Mouse (Mus musculus): ENCODE data around the gene Blvra. TPM values are rescaled to one million over a fixed set of nuclear protein-coding genes. Genes with fewer than 3 reads are reported as not detected.

Blvra gene
- 38.9 and 40.5 TPM in 2 replicates for polyA plus RNA-seq (2012; rRNA removed)

GRCm38 (mm10) chr2:127070435-127070841, at the start of gene Blvra:
TSS of gene Blvra (plus strand) at chr2:127070665.
- no peaks in the 10 kb centered on the region for H3K27me3 ChIP-seq (ENCODE audit: control insufficient read depth, insufficient read depth, low read length)
- H3K27ac ChIP-seq (ENCODE audit: insufficient read depth, low read length): no peak within 1 kb of the TSS
- peaks cover 7% of the 10 kb centered on the region for H3K4me1 ChIP-seq (ENCODE audit: control insufficient read depth, insufficient read depth, low read length)
- TF ChIP-seq CTCF (IDR thresholded peaks at IDR 0.05; ENCODE audit: borderline replicate concordance, insufficient read depth, low read depth, low read length) (no peak), POLR2A (IDR thresholded peaks at IDR 0.05; ENCODE audit: borderline replicate concordance, insufficient read depth, low read length) (peak; percentile 53; the same call in 1 of the 2 replicates)
- DNase-seq: peak; percentile 90 to 91
- H3K4me3 ChIP-seq (replicated peaks; ENCODE audit: insufficient read depth, low read depth, low read length): peak within 1 kb of the TSS; percentile 55
- whole genome bisulfite sequencing: under 1% methylated on average over 32 of the region's 32 CpGs

DNA sequence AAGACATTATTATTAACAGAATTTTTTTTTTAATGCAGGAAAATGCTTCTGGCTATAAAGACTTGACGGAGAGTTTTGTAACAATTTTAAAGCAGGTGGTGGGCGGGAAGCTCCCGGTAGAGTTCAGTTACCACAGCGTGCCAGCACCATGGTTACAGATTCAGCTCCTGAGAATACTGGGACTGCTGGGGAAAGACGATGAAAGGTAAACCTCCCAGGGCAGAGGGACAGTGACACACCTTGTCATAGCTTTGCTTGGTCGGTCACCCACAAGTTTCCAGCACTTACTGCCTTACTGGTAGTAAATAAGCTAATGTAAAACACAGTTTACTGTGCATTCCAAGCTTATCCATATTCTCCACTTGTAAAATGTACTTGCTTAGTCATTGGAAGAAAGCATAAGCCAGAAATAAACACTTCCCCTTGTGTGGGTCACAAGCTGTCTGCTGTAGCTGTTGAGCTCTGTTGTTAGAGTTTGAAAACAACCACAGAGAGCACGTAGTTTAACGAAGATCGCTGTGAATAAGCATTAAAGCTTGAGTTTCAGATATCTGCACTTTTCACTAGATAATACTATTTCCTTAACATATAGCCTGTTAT, 35.4 kb upstream of the Blvra start:
- DNase-seq: no peak
- Histone ChIP-seq H3K4me1 (ENCODE audit: control insufficient read depth, insufficient read depth, low read length) (no peaks in the 10 kb centered on the region), H3K27me3 (ENCODE audit: control insufficient read depth, insufficient read depth, low read length) (no peaks in the 10 kb centered on the region), H3K4me3 (replicated peaks; ENCODE audit: insufficient read depth, low read depth, low read length) (no peak overlapping the region), H3K27ac (ENCODE audit: insufficient read depth, low read length) (no peak overlapping the region)
- 92% methylated on average over 9 of the region's 9 CpGs for whole genome bisulfite sequencing
- TF ChIP-seq POLR2A (IDR thresholded peaks at IDR 0.05; ENCODE audit: borderline replicate concordance, insufficient read depth, low read length) (no peak), CTCF (IDR thresholded peaks at IDR 0.05; ENCODE audit: borderline replicate concordance, insufficient read depth, low read depth, low read length) (no peak)

GRCm38 (mm10) chr2:127037299-127037698, 33.2 kb upstream of the Blvra start:
- Histone ChIP-seq H3K27ac (ENCODE audit: insufficient read depth, low read length) (no peak overlapping the region), H3K4me3 (replicated peaks; ENCODE audit: insufficient read depth, low read depth, low read length) (no peak overlapping the region), H3K4me1 (ENCODE audit: control insufficient read depth, insufficient read depth, low read length) (no peaks in the 10 kb centered on the region), H3K27me3 (ENCODE audit: control insufficient read depth, insufficient read depth, low read length) (no peaks in the 10 kb centered on the region; the same call in 1 of the 2 replicates)
- TF ChIP-seq CTCF (IDR thresholded peaks at IDR 0.05; ENCODE audit: borderline replicate concordance, insufficient read depth, low read depth, low read length) (no peak), POLR2A (IDR thresholded peaks at IDR 0.05; ENCODE audit: borderline replicate concordance, insufficient read depth, low read length) (no peak)
- WGBS: 98% methylated on average over 4 of the region's 4 CpGs
- no peak for DNase-seq

DNA sequence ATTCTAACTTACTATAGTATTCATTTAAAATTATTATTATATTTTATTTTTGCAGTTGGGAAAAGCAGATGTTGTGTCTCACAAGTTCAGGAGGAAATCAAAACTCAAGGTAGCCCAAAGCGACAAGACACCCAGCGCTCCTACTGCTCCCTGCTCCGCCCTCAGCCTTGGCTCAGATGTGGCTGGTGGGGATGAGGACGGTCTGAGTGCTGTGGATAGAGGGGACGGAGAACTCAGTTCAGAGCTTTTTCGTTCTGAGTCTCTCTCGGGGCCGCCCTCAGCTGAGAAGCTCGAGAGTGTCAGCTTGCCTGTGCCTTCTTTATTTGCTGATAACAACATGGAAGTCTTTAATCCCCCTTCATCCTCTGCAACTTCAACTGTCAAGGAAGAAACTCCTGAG, 9.0 kb upstream of the Blvra start:
- H3K4me3 ChIP-seq (replicated peaks; ENCODE audit: insufficient read depth, low read depth, low read length): no peak overlapping the region
- DNase-seq: no peak
- H3K27ac ChIP-seq (ENCODE audit: insufficient read depth, low read length): no peak overlapping the region
- H3K4me1 ChIP-seq (ENCODE audit: control insufficient read depth, insufficient read depth, low read length): no peaks in the 10 kb centered on the region
- H3K27me3 ChIP-seq (ENCODE audit: control insufficient read depth, insufficient read depth, low read length): no peaks in the 10 kb centered on the region
- WGBS: 94% methylated on average over 9 of the region's 9 CpGs
- TF ChIP-seq CTCF (IDR thresholded peaks at IDR 0.05; ENCODE audit: borderline replicate concordance, insufficient read depth, low read depth, low read length): no peak
- no peak for TF ChIP-seq POLR2A (IDR thresholded peaks at IDR 0.05; ENCODE audit: borderline replicate concordance, insufficient read depth, low read length)

- 75% methylated on average over 7 of the region's 7 CpGs for WGBS
- no peaks in the 10 kb centered on the region for H3K27me3 ChIP-seq (ENCODE audit: control insufficient read depth, insufficient read depth, low read length)
- TF ChIP-seq POLR2A (IDR thresholded peaks at IDR 0.05; ENCODE audit: borderline replicate concordance, insufficient read depth, low read length): no peak
- TF ChIP-seq CTCF (IDR thresholded peaks at IDR 0.05; ENCODE audit: borderline replicate concordance, insufficient read depth, low read depth, low read length): no peak
- no peak overlapping the region for H3K4me3 ChIP-seq (replicated peaks; ENCODE audit: insufficient read depth, low read depth, low read length)
- H3K27ac ChIP-seq (ENCODE audit: insufficient read depth, low read length): no peak overlapping the region
- H3K4me1 ChIP-seq (ENCODE audit: control insufficient read depth, insufficient read depth, low read length): peaks cover 7% of the 10 kb centered on the region
- no peak for DNase-seq
These were observed 1.7 kb upstream of the Blvra start for GRCm38 (mm10) chr2:127068806-127069205.

- Histone ChIP-seq H3K27me3 (ENCODE audit: control insufficient read depth, insufficient read depth, low read length) (no peaks in the 10 kb centered on the region), H3K4me1 (ENCODE audit: control insufficient read depth, insufficient read depth, low read length) (peaks cover 7% of the 10 kb centered on the region), H3K27ac (ENCODE audit: insufficient read depth, low read length) (no peak overlapping the region), H3K4me3 (replicated peaks; ENCODE audit: insufficient read depth, low read depth, low read length) (peak overlapping the region; percentile 55)
- WGBS: 18% methylated on average over 11 of the region's 11 CpGs
- peak; percentile 3 to 14 for DNase-seq
- TF ChIP-seq CTCF (IDR thresholded peaks at IDR 0.05; ENCODE audit: borderline replicate concordance, insufficient read depth, low read depth, low read length) (no peak), POLR2A (IDR thresholded peaks at IDR 0.05; ENCODE audit: borderline replicate concordance, insufficient read depth, low read length) (no peak)
These were observed 557 bp upstream of the Blvra start for GRCm38 (mm10) chr2:127069781-127070434.

DNA sequence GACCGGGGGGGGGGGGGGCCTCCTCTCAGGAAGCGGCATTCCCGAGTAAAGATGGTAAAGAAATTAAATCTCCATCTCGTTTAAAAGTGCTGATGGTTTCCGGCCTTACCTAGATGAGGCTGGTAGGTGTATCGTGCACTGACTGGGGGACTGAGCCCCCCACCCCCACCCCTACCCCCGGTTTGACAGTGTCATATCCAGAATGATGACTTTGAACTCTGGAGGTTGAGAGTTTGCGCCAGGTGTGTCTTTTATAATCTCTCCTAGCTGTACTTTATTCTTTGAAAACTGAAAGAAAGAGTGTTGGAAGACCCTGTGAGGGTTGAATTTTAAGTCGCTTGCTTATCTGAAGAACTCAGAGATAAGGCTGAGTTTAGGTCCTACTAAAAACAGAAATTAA, 414 bp downstream of the Blvra start:
- TF ChIP-seq CTCF (IDR thresholded peaks at IDR 0.05; ENCODE audit: borderline replicate concordance, insufficient read depth, low read depth, low read length): no peak
- no peak for TF ChIP-seq POLR2A (IDR thresholded peaks at IDR 0.05; ENCODE audit: borderline replicate concordance, insufficient read depth, low read length)
- Histone ChIP-seq H3K4me1 (ENCODE audit: control insufficient read depth, insufficient read depth, low read length) (peaks cover 7% of the 10 kb centered on the region), H3K27ac (ENCODE audit: insufficient read depth, low read length) (no peak overlapping the region), H3K27me3 (ENCODE audit: control insufficient read depth, insufficient read depth, low read length) (no peaks in the 10 kb centered on the region), H3K4me3 (replicated peaks; ENCODE audit: insufficient read depth, low read depth, low read length) (peak overlapping the region; percentile 55)
- WGBS: 11% methylated on average over 9 of the region's 9 CpGs
- DNase-seq: no peak

DNA sequence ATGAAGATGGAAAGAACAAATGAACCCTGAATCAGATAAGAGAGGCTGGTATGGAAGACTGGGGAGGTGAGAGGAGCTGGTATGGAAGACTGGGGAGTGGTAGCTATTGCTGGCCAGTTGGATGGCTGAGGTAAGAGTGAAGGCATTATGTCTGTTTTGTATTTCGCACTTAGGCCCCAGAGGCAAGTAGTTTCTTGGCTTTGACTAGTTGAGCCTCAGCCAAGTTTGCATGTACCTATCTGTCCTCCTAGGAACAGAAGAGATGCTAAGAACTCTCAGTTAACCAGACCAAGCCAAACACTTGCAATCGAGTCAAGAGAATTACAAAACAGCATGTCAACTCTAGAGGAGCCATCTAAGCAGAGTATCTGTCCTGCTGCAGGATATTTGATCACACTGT, 3.7 kb downstream of the Blvra start:
- no peak overlapping the region for H3K27ac ChIP-seq (ENCODE audit: insufficient read depth, low read length)
- WGBS: 96% methylated on average over 2 of the region's 2 CpGs
- TF ChIP-seq POLR2A (IDR thresholded peaks at IDR 0.05; ENCODE audit: borderline replicate concordance, insufficient read depth, low read length): no peak
- no peak overlapping the region for H3K4me3 ChIP-seq (replicated peaks; ENCODE audit: insufficient read depth, low read depth, low read length)
- H3K4me1 ChIP-seq (ENCODE audit: control insufficient read depth, insufficient read depth, low read length): peaks cover 7% of the 10 kb centered on the region
- no peak for DNase-seq
- no peaks in the 10 kb centered on the region for H3K27me3 ChIP-seq (ENCODE audit: control insufficient read depth, insufficient read depth, low read length)

Measured in cerebellum, adult 2 months (tissue).